Mouse (Mus musculus) layer of hippocampus, adult 9-10 months (tissue): ENCODE data around the gene Olfr1199.

Experiments used
- DNase-seq: peaks from one replicate; pipeline ENCODE4 v3.0.0; 2022; ENCODE audit warnings: low spot score

The Olfr1199 gene

GRCm38 (mm10) chr2:88760369-88760768, at the start of gene Olfr1199:
TSS of gene Olfr1199 (minus strand) at chr2:88760469.
- no peak for DNase-seq

- DNase-seq = no peak
Measured at GRCm38 (mm10) chr2:88792736-88793135, 32.5 kb upstream of the Olfr1199 start, which contains the start of gene Olfr1201. TSS of gene Olfr1201 (plus strand) at chr2:88793036.

GRCm38 (mm10) chr2:88770388-88770787, 10.1 kb upstream of the Olfr1199 start, which contains the start of gene Olfr1200:
TSS of gene Olfr1200 (minus strand) at chr2:88770488.
- no peak for DNase-seq

- DNase-seq = no peak
Measured at GRCm38 (mm10) chr2:88751270-88751669, 9.0 kb downstream of the Olfr1199 start, which contains the start of gene Olfr1198. TSS of gene Olfr1198 (minus strand) at chr2:88751370.

- no peak for DNase-seq
Measured at GRCm38 (mm10) chr2:88743379-88743778, 16.9 kb downstream of the Olfr1199 start.

- DNase-seq = no peak
Measured at GRCm38 (mm10) chr2:88732266-88732665, 28.0 kb downstream of the Olfr1199 start, which contains the start of gene Olfr1197. TSS of gene Olfr1197 (minus strand) at chr2:88732366.

GRCm38 (mm10) chr2:88704497-88704896, 55.8 kb downstream of the Olfr1199 start, which contains the start of gene Olfr1196:
TSS of gene Olfr1196 (minus strand) at chr2:88704597.
- DNase-seq = no peak
